Mouse (Mus musculus): ENCODE measurements around the gene Unc5cl. TPM values are rescaled to one million over a fixed set of nuclear protein-coding genes. Genes with fewer than 3 reads are reported as not detected.

Gene Unc5cl
- polyA plus RNA-seq, 1 experiment from 2014 or later, result 0.50 TPM

DNA sequence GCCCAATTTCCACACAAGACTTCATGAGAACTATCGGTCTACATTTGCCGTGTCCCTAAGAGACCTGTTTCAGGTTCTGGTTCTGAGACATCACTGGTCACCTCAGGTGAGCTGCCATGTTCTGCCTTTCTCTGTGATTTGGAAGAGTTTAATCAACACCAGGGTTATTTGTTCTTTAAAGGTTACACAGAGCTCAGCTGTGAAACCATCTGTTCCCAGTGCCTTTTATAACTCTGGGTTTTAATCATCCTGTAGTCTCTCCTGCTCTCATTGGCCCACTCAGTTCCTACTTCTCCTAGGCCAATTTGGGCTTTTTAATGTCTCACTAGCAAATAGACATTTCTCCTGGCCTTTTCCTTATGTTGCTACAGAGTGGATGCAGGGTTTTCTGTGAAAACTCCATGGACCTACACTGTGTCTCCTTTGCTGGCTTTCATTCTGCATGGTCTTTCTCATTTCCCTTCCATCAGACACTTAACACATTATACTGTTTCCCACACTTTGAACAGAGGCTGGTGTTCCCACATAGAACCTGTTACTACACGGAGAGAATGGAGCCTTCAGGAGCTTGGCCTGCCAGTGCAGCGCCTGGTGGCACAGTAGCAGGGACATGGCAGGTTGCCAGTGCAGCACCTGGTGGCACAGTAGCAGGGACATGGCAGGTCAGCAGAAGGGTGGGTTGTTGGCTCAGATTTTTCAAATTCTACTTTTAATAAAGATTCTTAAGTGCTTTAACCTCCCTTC, 97.3 kb downstream of the Unc5cl start:
- Histone ChIP-seq H3K36me3 (ENCODE audit: control insufficient read depth, insufficient read depth, low read length) (no peaks in the 10 kb centered on the region), H3K27me3 (replicated peaks; ENCODE audit: control insufficient read depth, insufficient read depth, low read length) (no peaks in the 10 kb centered on the region), H3K9me3 (replicated peaks; ENCODE audit: control insufficient read depth, low read length) (no peaks in the 10 kb centered on the region), H3K4me2 (ENCODE audit: low read length) (no peak overlapping the region), H3K27ac (ENCODE audit: low read depth, low read length) (no peak overlapping the region), H3K4me1 (ENCODE audit: control insufficient read depth, insufficient read depth, low read length) (no peaks in the 10 kb centered on the region), H3K4me3 (ENCODE audit: low read depth, low read length) (no peak overlapping the region), H3K9ac (ENCODE audit: low read length) (no peak overlapping the region)
- DNase-seq (ENCODE audit: low spot score) (no peak), ATAC-seq (no peak)
- WGBS, result 83% methylated on average over 4 of the region's 4 CpGs

DNA sequence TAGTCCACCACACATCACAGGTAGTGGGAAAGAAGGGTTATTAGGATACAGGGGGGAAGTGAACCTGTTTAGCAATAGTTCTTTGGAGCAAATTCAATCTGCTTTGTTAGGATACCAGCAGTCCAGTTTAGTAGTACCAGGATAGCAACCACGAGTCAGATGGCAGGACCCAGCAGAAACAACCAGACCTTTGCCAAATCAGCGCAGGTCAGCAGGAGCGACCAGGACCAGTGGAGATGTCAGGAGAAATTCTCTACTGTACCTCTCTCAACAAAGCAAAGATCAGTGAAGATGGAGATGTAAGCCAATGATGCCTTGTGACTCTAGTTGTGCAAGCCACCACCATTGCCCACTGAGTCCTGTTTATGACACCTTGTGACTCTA, 97.8 kb downstream of the Unc5cl start:
- no peak overlapping the region for H3K27ac ChIP-seq (ENCODE audit: low read depth, low read length)
- no peak overlapping the region for H3K4me3 ChIP-seq (ENCODE audit: low read depth, low read length)
- DNase-seq (ENCODE audit: low spot score) (no peak), ATAC-seq (no peak)
- H3K4me1 ChIP-seq (ENCODE audit: control insufficient read depth, insufficient read depth, low read length), result no peaks in the 10 kb centered on the region
- no peaks in the 10 kb centered on the region for H3K9me3 ChIP-seq (replicated peaks; ENCODE audit: control insufficient read depth, low read length)
- no peak overlapping the region for H3K9ac ChIP-seq (ENCODE audit: low read length)
- H3K27me3 ChIP-seq (replicated peaks; ENCODE audit: control insufficient read depth, insufficient read depth, low read length), result no peaks in the 10 kb centered on the region
- no peaks in the 10 kb centered on the region for H3K36me3 ChIP-seq (ENCODE audit: control insufficient read depth, insufficient read depth, low read length)
- no peak overlapping the region for H3K4me2 ChIP-seq (ENCODE audit: low read length)
- WGBS, result 85% methylated on average over 3 of the region's 3 CpGs

DNA sequence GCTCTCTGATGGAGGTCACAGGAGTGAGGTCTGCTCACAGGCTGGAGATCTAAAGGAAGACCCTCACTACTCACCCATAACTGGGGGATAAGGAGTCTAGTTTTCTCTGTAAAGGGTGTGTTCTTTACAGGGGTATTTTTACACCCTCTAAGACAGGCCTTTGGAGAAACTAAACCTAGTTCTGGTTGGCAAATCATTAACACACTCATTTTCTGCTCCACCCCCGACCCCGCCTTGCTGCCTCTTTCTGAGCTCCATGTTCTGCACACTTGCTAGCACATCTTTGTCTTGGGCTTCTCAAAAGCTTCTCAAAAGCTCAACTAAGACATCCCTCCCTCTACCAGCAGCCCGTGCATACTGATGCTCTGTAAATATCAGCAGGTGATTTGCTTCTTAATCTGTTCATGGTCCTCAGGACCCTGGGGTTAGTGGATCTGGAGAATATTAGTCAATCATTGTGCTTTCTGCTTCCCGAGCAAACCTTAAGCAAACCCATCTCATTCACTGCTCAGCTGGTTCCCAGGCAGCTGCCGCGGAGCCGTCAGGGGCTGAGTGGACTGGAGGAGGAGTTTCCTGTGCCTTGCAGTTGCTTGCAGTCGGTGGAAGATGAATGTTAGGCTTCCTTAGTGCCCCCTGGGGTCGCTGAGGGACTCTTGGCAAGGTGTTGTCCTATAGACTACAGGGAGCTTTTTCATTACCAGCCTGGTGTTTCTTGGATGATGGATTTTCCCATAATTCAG, 101.7 kb downstream of the Unc5cl start:
- Histone ChIP-seq H3K27me3 (replicated peaks; ENCODE audit: control insufficient read depth, insufficient read depth, low read length) (no peaks in the 10 kb centered on the region), H3K27ac (ENCODE audit: low read depth, low read length) (no peak overlapping the region), H3K36me3 (ENCODE audit: control insufficient read depth, insufficient read depth, low read length) (no peaks in the 10 kb centered on the region), H3K4me3 (ENCODE audit: low read depth, low read length) (no peak overlapping the region), H3K9me3 (replicated peaks; ENCODE audit: control insufficient read depth, low read length) (no peaks in the 10 kb centered on the region), H3K9ac (ENCODE audit: low read length) (no peak overlapping the region), H3K4me1 (ENCODE audit: control insufficient read depth, insufficient read depth, low read length) (no peaks in the 10 kb centered on the region), H3K4me2 (ENCODE audit: low read length) (no peak overlapping the region)
- 48% methylated on average over 9 of the region's 9 CpGs for WGBS
- no peak for DNase-seq (ENCODE audit: low spot score)
- no peak for ATAC-seq

DNA sequence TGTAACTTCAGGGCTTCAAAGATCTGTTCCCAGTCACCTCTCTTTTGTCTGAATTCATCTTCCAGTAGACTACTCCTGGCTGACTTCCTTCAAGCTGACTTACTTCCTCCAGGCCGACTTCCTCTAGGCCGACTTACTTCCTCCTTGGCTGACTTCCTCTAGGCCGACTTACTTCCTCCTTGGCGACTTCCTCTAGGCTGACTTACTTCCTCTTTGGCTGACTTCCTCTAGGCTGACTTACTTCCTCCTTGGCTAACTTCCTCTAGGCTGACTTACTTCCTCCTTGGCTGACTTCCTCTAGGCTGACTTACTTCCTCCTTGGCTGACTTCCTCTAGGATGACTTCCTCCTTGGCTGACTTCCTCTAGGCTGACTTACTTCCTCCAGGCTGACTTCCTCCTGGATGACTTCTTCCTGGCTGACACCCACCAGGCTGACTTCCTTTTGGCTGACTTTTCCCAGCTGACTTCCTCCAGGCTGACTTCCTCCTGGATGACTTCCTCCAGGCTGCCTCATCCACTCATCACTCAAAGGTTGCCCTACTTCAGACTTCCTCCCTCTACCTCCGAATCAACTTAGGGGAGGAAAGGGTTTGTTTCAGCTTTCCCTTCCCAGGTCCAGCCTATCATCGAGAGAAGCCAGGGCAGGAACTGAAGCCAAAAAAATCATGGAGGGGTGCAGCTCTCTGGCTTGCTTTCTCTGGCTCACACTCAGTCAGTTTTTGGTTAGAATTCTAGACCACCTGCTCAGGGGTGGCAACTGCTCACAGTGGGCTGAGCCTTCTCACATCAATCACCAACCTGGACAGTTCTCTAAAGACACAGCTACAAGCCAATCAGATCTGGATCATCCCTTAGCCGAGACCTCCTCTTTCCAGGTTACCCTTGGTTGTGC, 103.4 kb downstream of the Unc5cl start:
- Histone ChIP-seq H3K4me2 (ENCODE audit: low read length) (no peak overlapping the region), H3K4me1 (ENCODE audit: control insufficient read depth, insufficient read depth, low read length) (no peaks in the 10 kb centered on the region), H3K9me3 (replicated peaks; ENCODE audit: control insufficient read depth, low read length) (no peaks in the 10 kb centered on the region), H3K4me3 (ENCODE audit: low read depth, low read length) (no peak overlapping the region), H3K27me3 (replicated peaks; ENCODE audit: control insufficient read depth, insufficient read depth, low read length) (no peaks in the 10 kb centered on the region), H3K9ac (ENCODE audit: low read length) (no peak overlapping the region), H3K36me3 (ENCODE audit: control insufficient read depth, insufficient read depth, low read length) (no peaks in the 10 kb centered on the region), H3K27ac (ENCODE audit: low read depth, low read length) (no peak overlapping the region)
- 91% methylated on average over 7 of the region's 7 CpGs for WGBS
- DNase-seq (ENCODE audit: low spot score) (no peak), ATAC-seq (no peak)

DNA sequence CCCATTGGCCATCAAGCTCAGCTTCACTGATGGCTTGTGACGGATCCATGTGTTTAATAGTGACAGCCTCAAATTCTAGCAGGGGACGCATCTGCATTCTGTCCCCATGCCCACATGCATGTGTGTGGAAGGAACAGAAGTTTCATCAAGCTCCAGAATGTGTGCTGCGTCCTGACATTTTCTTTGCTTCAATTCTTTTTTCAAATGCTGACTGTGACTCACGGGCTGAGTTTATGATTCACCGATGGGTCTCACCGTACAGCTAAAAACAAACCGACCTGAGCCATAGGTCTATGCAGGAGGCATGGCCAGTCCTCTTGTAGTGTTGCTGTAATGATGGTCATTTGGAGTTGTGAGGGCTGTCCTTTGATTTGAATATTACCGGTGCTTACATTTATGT, 110.2 kb downstream of the Unc5cl start:
- DNase-seq (ENCODE audit: low spot score) (no peak), ATAC-seq (no peak)
- WGBS, result 94% methylated on average over 8 of the region's 8 CpGs
- Histone ChIP-seq H3K4me3 (ENCODE audit: low read depth, low read length) (no peak overlapping the region), H3K9ac (ENCODE audit: low read length) (no peak overlapping the region), H3K9me3 (replicated peaks; ENCODE audit: control insufficient read depth, low read length) (no peaks in the 10 kb centered on the region), H3K36me3 (ENCODE audit: control insufficient read depth, insufficient read depth, low read length) (no peaks in the 10 kb centered on the region), H3K27ac (ENCODE audit: low read depth, low read length) (no peak overlapping the region), H3K4me2 (ENCODE audit: low read length) (no peak overlapping the region), H3K4me1 (ENCODE audit: control insufficient read depth, insufficient read depth, low read length) (no peaks in the 10 kb centered on the region), H3K27me3 (replicated peaks; ENCODE audit: control insufficient read depth, insufficient read depth, low read length) (no peaks in the 10 kb centered on the region)

DNA sequence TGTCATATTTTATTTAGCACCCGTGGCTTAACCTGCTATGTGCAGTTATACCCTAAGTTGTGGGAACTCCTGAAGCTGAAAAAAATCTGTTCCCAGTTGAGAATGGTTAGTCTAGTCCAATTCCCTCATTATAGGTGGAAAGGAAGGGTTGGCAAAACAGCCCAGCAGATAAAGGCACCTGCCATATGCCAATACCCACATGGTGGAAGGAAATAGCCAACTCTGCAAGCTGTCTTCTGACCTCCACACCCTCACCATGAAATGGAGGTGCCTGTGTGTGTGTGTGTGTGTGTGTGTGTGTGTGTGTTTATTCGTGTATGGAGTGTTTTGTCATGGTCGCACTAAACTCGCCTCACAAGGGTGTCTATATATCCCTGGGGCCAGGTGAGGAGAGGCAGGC, 115.0 kb downstream of the Unc5cl start:
- H3K27ac ChIP-seq (ENCODE audit: low read depth, low read length), result no peak overlapping the region
- H3K9ac ChIP-seq (ENCODE audit: low read length), result no peak overlapping the region
- no peaks in the 10 kb centered on the region for H3K36me3 ChIP-seq (ENCODE audit: control insufficient read depth, insufficient read depth, low read length)
- no peaks in the 10 kb centered on the region for H3K9me3 ChIP-seq (replicated peaks; ENCODE audit: control insufficient read depth, low read length)
- H3K4me2 ChIP-seq (ENCODE audit: low read length), result no peak overlapping the region
- DNase-seq (ENCODE audit: low spot score) (no peak), ATAC-seq (no peak)
- no peaks in the 10 kb centered on the region for H3K27me3 ChIP-seq (replicated peaks; ENCODE audit: control insufficient read depth, insufficient read depth, low read length)
- H3K4me3 ChIP-seq (ENCODE audit: low read depth, low read length), result no peak overlapping the region
- no peaks in the 10 kb centered on the region for H3K4me1 ChIP-seq (ENCODE audit: control insufficient read depth, insufficient read depth, low read length)
- 90% methylated on average over 4 of the region's 4 CpGs for WGBS

DNA sequence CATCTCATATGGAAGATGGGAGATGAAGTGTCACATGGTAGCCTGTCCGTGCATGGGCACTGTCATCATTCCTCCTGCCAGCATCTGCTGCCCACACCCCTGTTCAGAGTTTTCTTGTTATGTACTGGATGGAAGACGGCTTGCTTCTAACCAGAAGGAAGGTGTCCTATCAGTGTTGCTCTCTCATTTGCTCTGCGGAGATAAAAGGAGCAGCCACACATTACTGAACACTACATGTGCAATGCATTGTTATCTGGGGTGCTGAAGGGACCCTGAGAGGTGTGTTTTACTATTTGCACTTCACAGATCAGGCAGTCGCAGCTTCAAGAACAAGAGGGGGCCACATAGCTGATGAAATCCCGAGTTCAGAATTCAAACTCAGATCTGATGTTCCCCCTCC, 126.5 kb downstream of the Unc5cl start:
- DNase-seq (ENCODE audit: low spot score) (no peak), ATAC-seq (no peak)
- no peak overlapping the region for H3K4me2 ChIP-seq (ENCODE audit: low read length)
- no peaks in the 10 kb centered on the region for H3K27me3 ChIP-seq (replicated peaks; ENCODE audit: control insufficient read depth, insufficient read depth, low read length)
- WGBS, result 85% methylated on average over 5 of the region's 5 CpGs
- H3K9me3 ChIP-seq (replicated peaks; ENCODE audit: control insufficient read depth, low read length), result no peaks in the 10 kb centered on the region
- no peak overlapping the region for H3K9ac ChIP-seq (ENCODE audit: low read length)
- H3K36me3 ChIP-seq (ENCODE audit: control insufficient read depth, insufficient read depth, low read length), result no peaks in the 10 kb centered on the region
- H3K4me3 ChIP-seq (ENCODE audit: low read depth, low read length), result no peak overlapping the region
- H3K4me1 ChIP-seq (ENCODE audit: control insufficient read depth, insufficient read depth, low read length), result no peaks in the 10 kb centered on the region
- no peak overlapping the region for H3K27ac ChIP-seq (ENCODE audit: low read depth, low read length)

DNA sequence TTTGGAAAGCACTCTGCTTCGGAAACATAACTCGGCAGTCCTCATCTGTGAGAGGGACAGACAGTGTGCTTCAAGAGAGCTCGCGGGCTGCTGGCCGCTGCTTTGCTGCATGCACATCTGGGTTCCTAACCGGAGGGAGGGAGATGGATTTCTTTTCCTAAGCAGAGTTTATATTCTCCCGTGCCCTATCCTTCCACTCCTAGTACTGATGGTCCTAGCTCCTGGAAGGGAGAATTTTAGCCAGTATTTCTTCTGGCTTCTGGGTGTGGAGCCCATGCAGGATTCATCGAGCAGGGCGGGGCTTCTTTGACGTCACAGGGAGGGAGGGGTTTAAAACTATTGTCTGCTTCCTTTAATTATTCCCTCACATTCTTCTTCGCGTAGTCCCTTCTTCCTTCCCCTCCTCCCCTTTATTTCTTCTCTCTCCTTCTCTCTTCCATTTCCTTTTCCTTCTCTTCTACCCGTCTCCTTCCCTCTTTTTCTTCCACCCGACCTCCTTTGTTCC, 127.8 kb downstream of the Unc5cl start:
- 45% methylated on average over 14 of the region's 14 CpGs for WGBS
- H3K36me3 ChIP-seq (ENCODE audit: control insufficient read depth, insufficient read depth, low read length), result no peaks in the 10 kb centered on the region
- peak overlapping the region; percentile 25; the same call in 1 of the 2 replicates for H3K4me2 ChIP-seq (ENCODE audit: low read length)
- H3K9me3 ChIP-seq (replicated peaks; ENCODE audit: control insufficient read depth, low read length), result no peaks in the 10 kb centered on the region
- DNase-seq (ENCODE audit: low spot score), result peak; percentile 33
- no peaks in the 10 kb centered on the region for H3K27me3 ChIP-seq (replicated peaks; ENCODE audit: control insufficient read depth, insufficient read depth, low read length)
- 0 out of 2 replicates have a peak overlapping the region, but pooled peaks have one; percentile 7 for H3K4me3 ChIP-seq (ENCODE audit: low read depth, low read length)
- H3K9ac ChIP-seq (ENCODE audit: low read length), result no peak overlapping the region
- ATAC-seq, result no peak
- H3K27ac ChIP-seq (ENCODE audit: low read depth, low read length), result no peak overlapping the region
- no peaks in the 10 kb centered on the region for H3K4me1 ChIP-seq (ENCODE audit: control insufficient read depth, insufficient read depth, low read length)

All from forebrain, embryonic 14.5 days (tissue).